Mouse (Mus musculus) thymus, adult 2 months (tissue): Measurements from ENCODE around the gene Rtf2.

ENCODE experiments used
- CTCF ChIP-seq: fragments of 200-500 bp; IDR thresholded peaks from 2 replicates; pipeline ENCODE4 v1.5.1; 2012; ENCODE audit warnings: mild to moderate bottlenecking, control low read depth, low read length, moderate library complexity, borderline replicate concordance; ENCODE audit not compliant: control insufficient read depth, poor library complexity, insufficient read depth; ENCODE audit errors: extremely low read depth
- POLR2A ChIP-seq: fragments of 200-500 bp; IDR thresholded peaks from 2 replicates; pipeline ENCODE4 v1.6.1; 2012; ENCODE audit warnings: mild to moderate bottlenecking, low read length, control low read depth, moderate library complexity; ENCODE audit not compliant: control insufficient read depth, poor library complexity, insufficient read depth; ENCODE audit errors: extremely low read depth

- TF ChIP-seq POLR2A (no peak), CTCF (no peak)
Measured at GRCm38 (mm10) chr2:172510899-172511298, 70.5 kb downstream of the Rtf2 start.
